Mouse (Mus musculus) spleen, adult 18-20 months (tissue): ENCODE results near the gene Mad2l1bp.
A peak's percentile ranks its signal among the peaks of the same experiment; 100 is the strongest.

Experiments
- DNase-seq, 2 experiments: peaks; one replicate each; pipeline ENCODE4 v3.0.0; 2022; ENCODE audit warnings: mixed read lengths in 2 of 2

Gene Mad2l1bp

DNA sequence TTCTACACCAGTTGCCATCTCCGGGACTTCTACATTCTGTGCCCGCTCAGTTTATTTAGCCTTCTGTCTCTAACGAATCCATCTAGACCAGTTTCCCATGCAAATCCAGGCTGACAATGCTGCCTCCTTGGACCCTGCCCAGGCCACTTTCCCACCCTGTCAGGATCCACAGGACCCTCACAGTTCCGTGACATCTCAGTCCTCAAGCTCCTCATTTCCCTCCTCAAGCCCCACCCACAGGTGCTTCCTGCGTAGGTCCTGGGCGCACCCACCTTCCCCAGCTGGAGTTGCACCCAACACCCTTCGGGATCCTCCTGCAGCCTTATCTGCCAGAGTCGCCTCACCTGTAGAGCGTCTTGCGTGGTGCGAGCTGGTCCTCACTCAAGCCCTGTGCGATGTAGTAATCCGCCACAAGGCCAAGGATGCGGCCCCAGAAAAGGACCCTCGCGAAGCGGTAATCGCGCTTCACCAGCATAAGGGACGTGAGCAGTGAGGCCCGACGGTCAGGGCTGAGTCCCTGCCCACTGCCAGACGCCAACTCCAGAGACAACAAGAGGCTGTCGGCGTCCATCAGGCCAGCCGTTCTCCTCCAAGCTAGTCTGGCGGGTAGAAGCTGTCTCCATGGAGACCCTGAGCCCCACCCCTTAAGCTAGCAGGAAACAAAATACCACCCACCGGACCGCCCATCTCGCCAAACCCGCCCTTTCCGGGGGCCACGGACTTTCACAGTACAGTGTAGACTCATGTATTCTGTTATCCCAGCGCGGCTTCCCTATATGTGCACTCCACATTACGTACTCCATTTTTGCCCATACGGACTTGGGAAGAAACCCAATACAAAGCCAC, 9.6 kb downstream of the Mad2l1bp start, which contains the start of gene Rsph9:
TSS of gene Rsph9 (minus strand) at position 639 of the 846 bp plus-strand sequence.
- peak; percentile 66 to 75 for DNase-seq

- no peak for DNase-seq
These were observed 13.5 kb downstream of the Mad2l1bp start for GRCm38 (mm10) chr17:46139872-46140271.

- DNase-seq, result no peak
These were observed 14.7 kb downstream of the Mad2l1bp start for GRCm38 (mm10) chr17:46138563-46139236.

GRCm38 (mm10) chr17:46132862-46133261, 20.5 kb downstream of the Mad2l1bp start:
- no peak for DNase-seq

DNA sequence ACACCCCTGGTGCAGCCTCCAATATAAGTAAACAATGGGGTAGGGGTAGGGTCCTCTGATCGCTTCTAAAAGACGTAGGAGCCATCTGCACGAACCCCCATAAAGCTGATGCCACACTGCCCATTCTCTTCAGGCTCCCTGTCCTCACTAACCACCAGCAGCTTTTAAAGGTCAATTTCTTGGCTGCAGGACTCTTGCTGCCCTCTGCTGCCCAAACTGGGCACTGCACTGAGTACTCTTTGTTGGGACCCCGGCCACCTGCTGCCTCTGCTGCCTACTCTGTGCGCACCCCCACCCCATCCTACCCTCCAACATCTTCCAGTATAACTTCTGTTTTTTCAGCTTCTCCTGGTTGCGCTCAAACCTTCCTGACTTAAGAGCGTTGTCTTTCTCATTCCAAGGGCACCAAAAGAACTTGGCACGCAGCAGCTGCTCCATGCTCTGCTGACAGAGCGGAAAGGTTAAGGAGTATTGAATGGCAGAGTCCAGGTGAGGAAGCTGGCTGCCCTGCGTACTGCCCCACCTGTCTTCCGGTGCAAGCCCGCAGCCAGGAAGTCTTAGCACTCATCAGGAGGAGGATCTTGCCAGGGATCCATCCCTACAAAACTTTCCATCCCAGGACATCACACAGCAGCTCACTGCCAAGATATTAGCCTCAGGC, 21.2 kb downstream of the Mad2l1bp start:
- peak; percentile 37 to 72 for DNase-seq

DNA sequence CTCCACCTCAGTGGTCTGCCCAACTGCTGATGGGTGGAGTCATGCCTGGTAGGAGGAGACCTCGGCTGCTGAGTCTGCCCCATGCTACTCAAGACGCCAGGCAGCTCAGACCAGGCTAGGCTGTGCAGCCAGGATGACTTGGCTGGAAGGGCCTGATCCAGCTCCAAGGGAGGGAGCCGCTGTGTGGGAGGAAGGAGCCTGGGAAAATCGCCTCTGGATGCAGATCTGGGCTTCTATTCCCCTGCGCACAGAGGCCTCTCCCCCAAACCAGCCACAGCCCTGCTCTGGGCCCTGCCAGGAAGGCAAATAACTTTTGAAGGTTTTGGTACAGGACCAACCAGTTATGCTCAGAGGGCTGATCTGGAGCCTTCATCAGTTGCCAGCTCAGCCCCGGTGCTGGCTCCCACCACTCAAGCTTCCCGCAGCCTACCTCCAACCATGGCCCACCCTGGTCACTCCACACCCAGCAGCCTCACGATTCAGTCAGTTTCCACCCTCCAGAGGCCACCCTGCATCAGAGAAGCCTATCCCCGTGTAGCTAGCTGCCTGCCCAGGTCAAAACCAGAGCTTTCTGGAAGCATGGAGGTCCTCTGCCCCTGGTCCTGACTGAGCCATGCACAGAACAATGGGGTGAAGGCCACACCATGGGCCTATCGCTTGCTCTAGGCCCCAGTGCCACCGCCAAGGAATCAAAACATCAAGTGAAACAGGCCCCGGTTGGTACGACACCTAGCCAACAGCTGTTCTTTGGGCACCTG, 23.4 kb downstream of the Mad2l1bp start:
- DNase-seq, result no peak

- DNase-seq, result no peak
These were observed 25.4 kb downstream of the Mad2l1bp start for GRCm38 (mm10) chr17:46127814-46128493.

- no peak for DNase-seq
These were observed 26.7 kb downstream of the Mad2l1bp start for GRCm38 (mm10) chr17:46126608-46127007.

DNA sequence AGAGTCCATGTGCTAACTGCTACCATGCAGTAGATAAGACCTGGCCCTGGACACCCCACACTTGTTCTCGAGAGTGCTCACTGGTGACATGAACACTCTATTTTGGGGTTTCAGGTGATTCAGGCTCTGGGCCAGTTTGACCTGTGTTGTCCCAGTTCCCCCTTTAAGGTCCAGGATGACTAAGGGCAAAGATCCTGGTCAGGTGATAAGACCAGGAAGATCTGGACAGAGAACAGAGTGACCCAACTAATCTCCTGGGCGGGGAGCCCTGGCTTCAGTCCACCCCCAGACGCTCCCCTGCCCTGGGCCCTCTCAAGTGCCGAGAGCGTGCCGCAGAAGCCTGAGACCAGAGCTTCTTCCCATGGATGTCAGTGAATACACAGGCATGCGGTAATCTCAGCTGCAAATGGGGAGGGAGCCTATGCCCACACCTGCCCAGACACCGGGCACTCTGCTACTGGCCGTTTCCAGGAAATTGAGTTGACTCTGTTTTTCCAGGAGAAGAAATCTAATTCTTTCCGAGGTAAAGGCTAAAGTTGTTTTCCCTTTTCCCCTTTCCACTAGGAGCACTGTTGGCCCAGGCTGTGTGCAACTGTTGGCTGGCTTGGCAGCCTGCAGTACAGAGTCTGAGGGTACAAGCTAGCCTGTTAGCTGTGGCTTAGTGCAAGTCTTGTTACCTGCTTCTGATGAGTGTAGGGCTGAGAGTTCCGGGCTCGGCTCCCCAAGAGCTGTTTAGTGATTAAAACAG, 29.2 kb downstream of the Mad2l1bp start:
- DNase-seq, result no peak

DNA sequence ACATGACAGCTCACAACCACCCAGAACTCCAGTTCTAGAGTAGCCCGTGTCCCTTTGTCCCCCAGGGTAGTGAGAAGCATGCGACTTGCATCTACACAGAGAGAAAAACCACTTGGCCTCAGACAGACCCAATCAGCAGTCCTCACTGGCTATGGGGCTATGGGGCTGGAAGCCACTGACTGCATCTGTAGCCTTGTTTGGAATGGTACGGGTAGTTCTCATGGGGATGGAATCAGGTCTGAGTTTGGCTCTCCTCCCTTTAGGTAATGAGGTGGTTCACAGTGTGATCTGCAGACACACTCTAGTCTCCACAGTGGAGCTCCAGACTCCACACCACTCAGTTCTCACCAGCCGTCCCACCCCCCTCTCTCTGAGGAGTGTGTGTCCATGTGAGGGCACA, 30.1 kb downstream of the Mad2l1bp start:
- DNase-seq, result no peak

DNA sequence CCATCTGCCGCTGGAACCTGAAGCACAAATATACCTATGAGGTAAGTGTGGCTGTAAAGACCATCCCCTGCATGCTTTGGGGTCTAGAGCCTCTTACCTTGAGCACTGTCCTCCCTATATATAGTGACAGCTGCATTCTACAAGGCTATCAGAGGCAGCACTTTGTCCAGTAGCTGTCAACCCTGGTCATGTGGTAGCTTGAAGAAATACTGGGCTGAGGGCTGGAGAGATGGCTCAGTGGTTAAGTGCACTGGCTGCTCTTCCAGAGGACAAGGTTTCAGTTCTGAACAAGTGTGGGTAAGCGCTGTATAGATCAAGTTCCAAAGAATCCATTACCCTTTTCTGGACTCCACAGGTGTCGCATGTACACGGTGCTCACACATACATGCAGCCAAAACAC, 30.6 kb downstream of the Mad2l1bp start:
- no peak for DNase-seq

DNA sequence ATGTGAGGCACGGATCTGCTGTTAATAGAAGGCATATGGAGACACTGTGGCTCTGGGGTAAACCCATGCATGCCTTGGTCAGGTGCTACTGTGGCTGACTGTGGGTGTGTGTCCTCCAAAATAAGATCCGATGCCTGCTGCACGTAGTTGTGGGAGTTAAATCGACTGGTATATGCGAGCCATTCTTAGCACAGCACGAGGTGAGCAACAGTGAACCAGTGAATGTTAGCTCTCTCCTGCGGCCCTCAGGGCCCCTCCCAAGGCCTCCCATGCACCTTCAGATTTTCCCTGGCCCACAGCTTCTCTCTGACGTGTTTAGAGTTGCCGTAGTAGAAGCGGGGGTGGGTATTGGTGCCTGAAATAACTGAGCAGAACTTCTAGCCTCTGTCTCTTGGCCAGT, 33.7 kb downstream of the Mad2l1bp start:
- DNase-seq, result no peak

GRCm38 (mm10) chr17:46118423-46118850, 34.9 kb downstream of the Mad2l1bp start:
- no peak for DNase-seq

DNA sequence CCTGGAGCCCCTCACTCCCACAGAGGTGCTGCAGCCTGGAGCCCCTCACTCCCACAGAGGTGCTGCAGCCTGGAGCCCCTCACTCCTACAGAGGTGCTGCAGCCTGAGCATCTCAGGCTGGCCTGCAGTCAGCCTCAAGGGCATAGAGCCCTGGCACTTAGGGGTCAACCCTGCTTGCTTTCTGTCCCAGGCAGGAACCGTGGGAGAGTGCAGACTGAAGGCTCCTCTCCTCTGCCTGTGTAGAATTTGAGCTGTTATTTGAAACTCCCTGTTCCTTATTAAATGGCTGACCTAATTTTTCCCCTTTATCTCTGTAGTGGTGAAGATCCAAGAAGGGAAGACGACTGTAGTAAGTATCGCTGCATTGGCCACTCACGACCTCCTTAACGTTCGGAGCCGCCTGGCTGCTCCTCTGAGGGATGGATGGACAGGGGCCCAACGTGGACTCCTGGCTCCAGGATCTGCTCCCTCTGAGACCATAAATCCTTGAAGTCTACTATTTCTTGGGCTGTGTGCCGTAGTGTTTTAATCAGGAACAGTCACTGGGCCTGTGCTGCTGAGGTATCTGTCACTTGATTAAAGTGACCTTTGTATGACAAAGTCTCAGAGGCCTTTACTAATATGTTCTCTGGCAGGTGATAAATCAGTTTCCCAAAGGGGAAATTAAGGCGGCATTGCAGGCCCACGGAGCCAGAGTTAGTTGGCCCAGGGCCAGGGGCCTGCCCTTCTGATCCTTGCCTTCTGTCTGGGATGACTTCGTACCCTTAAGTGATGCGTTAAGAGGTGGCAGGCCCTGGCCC, 35.5 kb downstream of the Mad2l1bp start:
- no peak for DNase-seq

- DNase-seq, result no peak
These were observed 36.5 kb downstream of the Mad2l1bp start for GRCm38 (mm10) chr17:46116881-46117280.

DNA sequence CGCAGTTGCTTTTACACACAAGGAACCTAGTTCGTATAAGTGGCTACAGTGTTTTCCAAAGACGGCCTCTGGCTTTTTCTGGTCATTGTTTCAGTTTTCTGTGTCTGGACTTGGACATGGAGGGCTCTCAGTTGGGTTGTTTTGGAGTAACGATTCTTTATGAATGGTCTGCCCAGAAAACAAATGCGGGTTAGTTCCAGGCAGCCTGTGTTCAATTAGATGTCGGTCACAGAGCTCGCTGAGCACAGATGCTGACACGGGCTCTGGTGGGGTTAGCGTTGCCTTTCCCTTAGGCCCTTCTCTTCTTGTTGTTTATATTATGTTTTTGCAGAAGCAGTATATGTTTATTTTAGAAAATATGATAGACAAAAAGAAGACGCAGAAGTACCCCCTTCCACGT, 37.2 kb downstream of the Mad2l1bp start:
- no peak for DNase-seq

- DNase-seq, result no peak
These were observed 37.9 kb downstream of the Mad2l1bp start for GRCm38 (mm10) chr17:46115489-46115888.

GRCm38 (mm10) chr17:46110402-46111289, 42.7 kb downstream of the Mad2l1bp start, which contains the start of gene Mrps18a:
Mrps18a (plus strand) TSS chr17:46110986.
- peak; percentile 64 to 78 for DNase-seq

DNA sequence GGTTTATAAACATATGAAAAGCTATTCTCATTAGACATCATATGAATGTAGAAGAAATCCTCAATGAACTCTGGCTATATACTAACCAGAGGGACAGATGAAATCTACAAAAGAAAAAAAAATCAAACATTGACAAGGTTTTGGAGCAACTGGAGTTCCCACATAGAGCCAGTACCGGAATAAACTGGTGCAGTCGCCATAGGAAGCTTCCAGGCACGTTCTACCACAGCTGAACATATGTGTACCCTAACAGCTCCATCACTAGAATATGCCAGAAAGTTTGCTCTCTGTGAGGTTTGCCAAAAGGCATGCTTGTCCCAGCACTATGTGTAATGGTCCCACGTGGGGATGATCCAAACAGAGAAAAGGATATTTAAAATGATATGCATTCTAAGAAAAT, 45.1 kb downstream of the Mad2l1bp start:
- no peak for DNase-seq
